Mouse (Mus musculus) C2C12 (cell line): ENCODE data around the gene Ager. TPM values are rescaled to one million over a fixed set of nuclear protein-coding genes. Genes with fewer than 3 reads are reported as not detected.

Experiments used
- H3K27me3 ChIP-seq: one replicate; pipeline ENCODE4 v1.6.1; 2011; ENCODE audit not compliant: control insufficient read depth, insufficient read depth, insufficient read length
- H3K36me3 ChIP-seq: one replicate; pipeline ENCODE4 v1.6.1; 2011; ENCODE audit not compliant: control insufficient read depth, insufficient read depth
- H3K4me3 ChIP-seq: one replicate; pipeline ENCODE4 v1.5.1; 2011; ENCODE audit warnings: mild to moderate bottlenecking, control low read depth; ENCODE audit not compliant: poor library complexity, insufficient read depth, severe bottlenecking
- H3K79me2 ChIP-seq: one replicate; pipeline ENCODE4 v1.6.1; 2011; ENCODE audit not compliant: control insufficient read depth, insufficient read depth
- H3K79me3 ChIP-seq: one replicate; pipeline ENCODE4 v1.6.1; 2011; ENCODE audit warnings: low read depth, control low read depth
- H3ac ChIP-seq: one replicate; pipeline ENCODE3; 2011; ENCODE audit warnings: low read depth; ENCODE audit not compliant: control insufficient read depth, insufficient read length
- CEBPB ChIP-seq: IDR thresholded peaks from one replicate; pipeline ENCODE4 v1.6.1; 2011; ENCODE audit warnings: low read depth, mild to moderate bottlenecking, control low read depth, moderate library complexity
- CTCF ChIP-seq: IDR thresholded peaks from one replicate; pipeline ENCODE4 v1.5.1; 2011; ENCODE audit not compliant: control insufficient read depth, insufficient read depth, insufficient read length
- FOSL1 ChIP-seq: IDR thresholded peaks from one replicate; pipeline ENCODE4 v1.8.0; 2011; ENCODE audit warnings: mild to moderate bottlenecking, low read length; ENCODE audit not compliant: poor library complexity, insufficient read depth, severe bottlenecking
- MAX ChIP-seq: IDR thresholded peaks from one replicate; pipeline ENCODE4 v1.6.1; 2011; ENCODE audit warnings: mild to moderate bottlenecking, control low read depth
- MYOD1 ChIP-seq: IDR thresholded peaks from one replicate; pipeline ENCODE4 v1.6.1; 2011; ENCODE audit warnings: low read depth; ENCODE audit not compliant: control insufficient read depth, insufficient read length
- MYOG ChIP-seq: IDR thresholded peaks from one replicate; pipeline ENCODE4 v1.6.1; 2011; ENCODE audit not compliant: control insufficient read depth, insufficient read length; ENCODE audit errors: extremely low read depth
- USF1 ChIP-seq: IDR thresholded peaks from one replicate; pipeline ENCODE4 v1.6.1; 2011; ENCODE audit warnings: low read depth, mild to moderate bottlenecking, control low read depth, moderate library complexity
- polyA plus RNA-seq: library from polyadenylated mRNA; unstranded; fragments of >200 nt; fragmentation: generic; extraction: Trizol; gene quantifications from one replicate; pipeline ENCODE4 v1.2.1, GENCODE M21; 2012; ENCODE audit warnings: missing spikeins

Gene Ager
- polyA plus RNA-seq, 1 experiment: 0.30 TPM

DNA sequence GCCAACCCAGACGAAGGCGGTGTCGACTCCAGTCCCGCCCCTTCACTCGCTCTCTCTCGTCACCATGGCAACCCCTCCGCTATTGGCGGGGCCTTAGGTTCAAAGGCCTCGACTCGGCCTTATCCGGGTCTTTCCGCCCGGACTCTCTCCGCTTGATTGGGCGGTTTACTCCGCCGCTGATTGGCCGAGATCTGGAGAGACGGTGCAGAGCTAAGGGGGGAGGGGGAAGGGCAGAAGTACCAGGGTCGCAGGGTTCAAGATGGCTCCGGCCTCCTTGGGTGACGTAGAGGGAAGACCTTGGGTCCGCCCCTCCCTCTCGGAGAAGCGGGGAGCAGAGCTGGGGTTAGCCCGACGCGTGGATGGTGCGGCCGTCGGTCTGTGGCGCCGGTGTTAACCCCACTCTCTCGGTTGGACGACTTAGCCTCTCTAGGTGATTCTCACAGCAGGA lies 6.4 kb downstream of the Ager start, which contains the start of gene Agpat1:
Agpat1 (plus strand) TSS at position 202 of the 448 bp plus-strand sequence.
- TF ChIP-seq CEBPB (no peak), MAX (peak; percentile 11)
- H3K79me2 ChIP-seq: peaks cover 45% of the 10 kb centered on the region

DNA sequence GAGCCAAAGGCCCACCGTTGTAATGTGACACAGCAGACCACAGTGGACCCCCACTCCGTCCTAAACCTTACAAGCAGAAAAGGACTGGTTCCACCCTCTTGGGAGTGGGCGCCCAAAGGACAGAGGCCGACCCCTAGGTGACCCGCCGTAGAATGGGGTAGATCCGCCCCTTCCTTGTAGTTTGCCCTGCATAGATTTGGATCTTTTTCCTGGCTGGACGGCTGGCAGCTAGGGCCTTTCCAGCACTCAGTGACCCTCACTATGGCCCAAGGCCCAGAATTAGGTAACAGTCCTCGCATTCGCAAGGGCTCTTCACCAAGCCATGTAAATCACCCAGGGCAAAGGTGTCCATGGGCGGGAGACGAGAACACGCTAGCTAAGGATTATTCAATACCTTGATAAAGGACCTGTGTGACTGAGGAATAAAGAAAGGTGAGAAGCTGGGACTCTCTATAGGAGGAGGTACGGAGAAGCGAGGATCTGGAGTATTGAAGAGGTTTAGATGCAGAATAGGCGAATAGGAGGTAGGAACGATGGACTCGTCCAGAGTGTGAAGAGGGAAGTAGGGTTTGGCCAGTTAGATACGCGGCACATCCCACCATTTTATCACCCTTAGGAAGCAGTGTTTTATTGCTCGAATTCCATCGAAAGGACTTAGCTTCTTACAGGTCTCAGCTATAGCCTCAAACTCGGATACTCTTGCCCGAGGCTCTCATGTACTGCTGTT lies 7.0 kb downstream of the Ager start:
- Histone ChIP-seq H3K36me3 (peaks cover 4% of the 10 kb centered on the region), H3K27me3 (no peaks in the 10 kb centered on the region), H3K4me3 (peak overlapping the region; percentile 25), H3K79me3 (peaks cover 24% of the 10 kb centered on the region), H3K79me2 (peaks cover 51% of the 10 kb centered on the region), H3ac (peak overlapping the region; percentile 85)
- TF ChIP-seq MYOD1 (no peak), CTCF (no peak), CEBPB (no peak), MYOG (no peak), FOSL1 (no peak), USF1 (no peak), MAX (no peak)

More for the DNA sequence above, 6.4 kb downstream of the Ager start, which contains the start of gene Agpat1:
- peak within 1 kb of the TSS; percentile 84 for H3K4me3 ChIP-seq
- H3K36me3 ChIP-seq: peaks cover 4% of the 10 kb centered on the region
- peaks cover 24% of the 10 kb centered on the region for H3K79me3 ChIP-seq
- no peaks in the 10 kb centered on the region for H3K27me3 ChIP-seq
- peak within 1 kb of the TSS; percentile 85 for H3ac ChIP-seq

DNA sequence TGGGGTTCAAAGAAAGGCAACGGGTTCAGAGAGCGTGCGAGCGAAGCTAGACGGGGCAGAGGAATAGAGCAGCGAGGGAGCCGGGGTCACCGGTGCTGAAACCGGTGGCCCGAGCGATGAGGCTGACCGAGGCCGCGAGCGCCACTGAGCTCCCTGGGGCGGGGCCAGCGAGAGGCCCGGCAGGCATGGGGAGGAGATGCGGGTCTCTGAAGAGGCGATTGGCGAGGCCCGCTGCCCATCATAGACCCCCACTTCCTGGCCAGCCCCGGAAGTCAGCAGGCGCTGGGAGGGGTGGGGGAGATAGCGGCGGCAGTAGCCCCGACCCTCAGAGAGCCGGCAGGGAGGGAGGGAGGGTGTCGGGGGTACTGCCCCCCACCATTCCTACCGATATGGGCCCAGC lies 7.9 kb downstream of the Ager start:
- Histone ChIP-seq H3K79me3 (peaks cover 24% of the 10 kb centered on the region), H3ac (peak overlapping the region; percentile 87), H3K36me3 (peaks cover 4% of the 10 kb centered on the region), H3K79me2 (peaks cover 54% of the 10 kb centered on the region), H3K4me3 (peak overlapping the region; percentile 84), H3K27me3 (no peaks in the 10 kb centered on the region)
- no peak for TF ChIP-seq FOSL1
- no peak for TF ChIP-seq MAX
- no peak for TF ChIP-seq MYOD1
- TF ChIP-seq CTCF: no peak

DNA sequence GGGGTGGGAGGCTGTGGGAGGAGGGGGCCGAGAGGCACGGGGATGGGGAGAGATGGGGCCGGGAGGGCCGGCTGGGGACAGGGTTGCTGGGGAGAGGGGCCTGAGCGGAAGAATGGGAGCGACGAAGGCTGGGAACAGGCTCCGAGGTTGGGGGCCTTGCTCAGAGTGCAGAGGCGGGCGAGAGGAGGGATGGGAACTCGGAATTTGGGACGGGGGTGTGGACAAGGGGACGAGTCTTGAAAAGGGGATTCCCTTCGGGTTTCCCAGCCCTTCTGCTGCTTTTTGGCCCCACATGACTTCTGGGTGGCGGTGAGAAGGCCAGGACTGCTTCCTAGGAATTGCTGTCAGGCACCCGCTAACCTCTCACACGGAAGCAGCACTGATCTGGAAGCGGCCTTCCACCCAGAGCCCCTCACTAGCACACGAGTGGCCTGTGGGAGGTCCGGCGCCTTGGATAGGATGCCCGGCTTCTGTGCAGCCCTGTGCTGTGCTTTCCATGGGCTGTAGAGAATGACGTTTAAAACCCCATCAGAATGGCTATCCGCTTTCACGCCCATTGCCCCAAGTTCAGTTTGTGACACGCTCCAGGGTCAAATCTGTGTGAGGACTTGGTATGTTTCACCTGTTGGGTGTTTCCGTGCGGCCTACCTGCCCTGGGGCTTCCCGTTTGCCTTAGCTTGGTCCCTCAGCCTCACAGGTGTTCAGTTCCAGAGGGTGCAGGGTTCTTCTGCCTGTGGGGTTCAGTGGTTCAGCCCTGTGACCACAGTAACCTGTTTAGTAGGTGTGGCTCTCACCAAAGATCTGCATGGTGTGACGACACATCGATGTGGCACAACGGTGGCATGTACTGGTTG lies 8.8 kb downstream of the Ager start:
- peak overlapping the region; percentile 77 for H3ac ChIP-seq

DNA sequence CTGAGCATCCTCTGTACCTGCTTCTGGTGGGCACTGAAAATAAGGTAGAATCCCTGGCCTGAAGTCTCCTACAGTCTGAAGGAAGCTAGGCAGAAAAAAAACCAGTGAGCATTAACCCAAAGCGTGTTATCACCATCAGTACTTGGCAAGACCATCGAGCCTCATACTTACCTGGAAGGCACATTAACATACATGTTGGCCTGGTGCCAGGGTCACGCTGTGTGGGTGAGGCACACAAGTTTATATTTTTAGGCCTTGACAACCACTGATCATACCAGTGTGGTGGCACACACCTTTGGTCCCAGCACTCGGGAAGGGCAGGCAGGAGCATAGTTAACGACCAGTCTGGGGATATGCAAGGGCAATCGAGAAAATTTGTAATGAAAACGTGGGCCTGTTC lies 10.3 kb downstream of the Ager start:
- peaks cover 12% of the 10 kb centered on the region for H3K36me3 ChIP-seq
- peaks cover 44% of the 10 kb centered on the region for H3K79me2 ChIP-seq
- H3K79me3 ChIP-seq: peaks cover 23% of the 10 kb centered on the region
- no peak overlapping the region for H3K4me3 ChIP-seq
- TF ChIP-seq MYOG: no peak
- no peak for TF ChIP-seq USF1
- no peak for TF ChIP-seq CEBPB
- TF ChIP-seq CTCF: no peak
- TF ChIP-seq FOSL1: no peak
- TF ChIP-seq MAX: no peak
- TF ChIP-seq MYOD1: no peak
- no peaks in the 10 kb centered on the region for H3K27me3 ChIP-seq
- H3ac ChIP-seq: no peak overlapping the region

More for the DNA sequence above, 8.8 kb downstream of the Ager start:
- peak overlapping the region; percentile 84 for H3K4me3 ChIP-seq
- H3K27me3 ChIP-seq: no peaks in the 10 kb centered on the region
- peaks cover 54% of the 10 kb centered on the region for H3K79me2 ChIP-seq
- TF ChIP-seq CTCF: no peak
- no peak for TF ChIP-seq FOSL1
- TF ChIP-seq CEBPB: no peak
- TF ChIP-seq USF1: no peak
- no peak for TF ChIP-seq MYOD1
- peaks cover 6% of the 10 kb centered on the region for H3K36me3 ChIP-seq
- peaks cover 24% of the 10 kb centered on the region for H3K79me3 ChIP-seq
